Mouse (Mus musculus) left cerebral cortex, adult 2 months (tissue): ENCODE data around the gene Pycr2. TPM values are rescaled to one million over a fixed set of nuclear protein-coding genes. Genes with fewer than 3 reads are reported as not detected.

Source experiments
- DNase-seq, 2 experiments: peaks; one replicate each; pipeline ENCODE4 v3.0.0; 2021 to 2022; ENCODE audit warnings: low spot score in 2 of 2, mixed read lengths in 1 of 2; ENCODE audit errors: extremely low spot score in 1 of 2
- H3K27ac ChIP-seq: fragments of 200-600 bp; 2 replicates; pipeline ENCODE4 v1.8.1; 2022
- H3K4me3 ChIP-seq: fragments of 200-600 bp; 2 replicates; pipeline ENCODE4 v1.8.1; 2022
- CTCF ChIP-seq: fragments of 200-600 bp; IDR thresholded peaks from 2 replicates; pipeline ENCODE4 v1.8.1; 2022; ENCODE audit warnings: antibody characterized with exemption, mild to moderate bottlenecking, moderate library complexity
- intact Hi-C: fragments of 180-260 bp; cut with DNase I; formaldehyde crosslinking; loops from one replicate; pipeline ENCODE4 v1.15.1; 2025
- long read RNA-seq, 2 experiments: library from polyadenylated mRNA; stranded (forward); transcript quantifications; one replicate each; pipeline ENCODE4 v2.0.0; 2021; ENCODE audit warnings: borderline mapping rate in 2 of 2
- total RNA-seq, 2 experiments: library from RNA; stranded (reverse); gene quantifications; 2 replicates each; pipeline ENCODE4 v1.2.3; 2021

The Pycr2 gene
- 10 to 100 TPM; 26.7 to 28.3 TPM for total RNA-seq
- long read RNA-seq, experiment 1, transcript Pycr2-201 (7 exons, 1,580 nt): major isoform, 51 of 63 reads
- long read RNA-seq, experiment 1, partial matches to known transcripts: 1 of 63 reads
- long read RNA-seq, experiment 1, other reads (novel, unspliced or antisense): 11 of 63 reads
- long read RNA-seq, experiment 2, transcript Pycr2-201 (7 exons, 1,580 nt): major isoform, 26 of 41 reads
- long read RNA-seq, experiment 2, partial matches to known transcripts: 2 of 41 reads
- long read RNA-seq, experiment 2, other reads (novel, unspliced or antisense): 12 of 41 reads

DNA sequence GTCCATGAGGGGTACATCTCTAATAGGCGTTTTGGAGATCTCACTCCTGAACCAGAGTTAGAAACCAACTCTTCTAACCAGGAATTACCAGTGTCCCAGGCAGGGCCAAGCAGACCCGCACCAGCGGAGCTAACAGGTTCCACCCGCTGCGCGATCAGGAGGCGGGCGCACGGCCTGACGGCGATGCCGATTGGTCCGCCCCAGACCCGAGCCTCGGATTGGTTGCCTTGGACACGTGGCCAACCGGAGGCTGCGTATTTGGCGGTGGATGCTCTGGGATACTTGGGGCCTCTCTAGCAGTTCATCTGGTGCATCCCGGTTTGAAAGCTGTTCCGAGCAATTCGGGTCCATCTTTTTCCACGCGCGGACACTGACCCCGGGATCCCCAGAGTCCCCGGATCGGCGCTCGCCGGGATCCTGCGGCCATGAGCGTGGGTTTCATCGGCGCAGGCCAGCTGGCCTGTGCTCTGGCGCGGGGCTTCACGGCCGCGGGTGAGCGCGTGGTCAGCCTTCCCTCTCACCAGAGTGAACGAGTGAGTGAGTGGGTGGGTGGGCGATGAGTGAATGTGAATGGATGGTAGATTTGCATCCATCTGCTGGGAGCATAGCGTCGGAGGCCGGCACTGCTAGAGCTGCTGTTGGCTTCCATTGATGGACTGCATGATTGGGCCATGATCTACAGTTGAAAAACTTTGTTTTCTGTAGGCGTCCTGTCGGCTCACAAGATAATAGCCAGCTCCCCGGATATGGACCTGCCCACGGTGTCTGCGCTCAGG, at the start of gene Pycr2:
Pycr2 (plus strand) TSS at position 255 of the 776 bp plus-strand sequence.
- peak; percentile 93 to 94 for DNase-seq
- H3K4me3 ChIP-seq: peak within 1 kb of the TSS; percentile 81
- intact Hi-C loops: no loop called here
- H3K27ac ChIP-seq: peak within 1 kb of the TSS; percentile 88
- TF ChIP-seq CTCF: no peak

DNA sequence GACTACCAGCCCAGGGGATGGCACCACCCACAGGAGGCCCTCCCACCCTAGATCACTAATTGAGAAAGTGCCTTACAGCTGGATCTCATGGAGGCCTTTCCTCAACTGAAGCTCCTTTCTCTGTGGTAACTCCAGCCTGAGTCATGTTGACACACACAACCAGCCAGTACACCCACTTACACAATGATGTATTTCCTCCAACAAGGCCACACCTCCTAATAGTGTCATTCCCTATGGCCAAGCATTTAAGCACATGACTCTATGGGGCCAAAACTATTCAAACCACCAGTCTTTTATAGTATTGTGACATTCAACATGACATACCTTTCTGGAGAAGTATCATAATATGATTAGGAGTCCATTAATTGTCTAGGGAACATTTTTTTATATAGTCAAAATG, 45.3 kb upstream of the Pycr2 start:
- Histone ChIP-seq H3K27ac (no peak overlapping the region), H3K4me3 (no peak overlapping the region)
- no peak for TF ChIP-seq CTCF
- DNase-seq: no peak
- intact Hi-C loops: no loop called here

DNA sequence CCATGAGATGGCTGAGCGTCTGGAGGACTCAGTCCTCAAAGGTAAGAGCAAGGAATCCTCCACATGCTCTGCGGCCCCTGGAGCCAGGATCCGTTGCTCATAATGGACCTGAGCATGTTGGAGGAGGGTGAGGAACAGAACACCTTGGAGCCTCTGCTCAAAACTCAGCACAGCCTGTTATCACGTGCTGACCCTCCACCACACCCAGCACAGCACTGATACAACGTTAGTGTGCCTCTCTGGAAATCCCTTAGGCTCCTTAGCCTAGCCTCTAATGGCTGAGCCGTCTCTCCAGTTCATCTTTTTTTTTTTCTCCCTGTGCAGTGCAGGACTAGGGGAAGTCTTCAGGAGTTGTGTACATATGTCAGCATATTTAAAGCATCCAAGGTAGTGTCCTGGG, 44.1 kb upstream of the Pycr2 start:
- DNase-seq: no peak
- no peak overlapping the region for H3K27ac ChIP-seq
- intact Hi-C loops: no loop called here
- no peak overlapping the region for H3K4me3 ChIP-seq
- no peak for TF ChIP-seq CTCF

DNA sequence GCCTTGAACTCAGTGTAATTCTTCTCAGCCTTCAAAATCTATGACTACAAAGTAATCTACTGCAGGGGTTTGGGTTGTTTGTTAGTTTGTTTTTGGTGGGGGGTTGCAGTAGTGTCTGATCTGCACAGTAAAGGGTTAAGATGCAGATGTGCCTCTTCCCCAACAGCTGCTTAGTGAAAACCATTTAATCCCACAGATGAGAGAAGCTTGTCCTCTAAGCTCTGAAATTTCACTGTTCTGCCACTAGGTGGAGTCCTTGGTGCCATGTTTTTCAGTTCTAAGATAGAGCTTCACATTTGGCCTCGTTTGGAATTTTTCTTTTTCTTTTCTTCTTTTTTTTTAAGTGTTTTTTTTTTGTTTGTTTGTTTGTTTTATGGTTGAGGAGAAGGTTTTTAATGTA, 40.5 kb upstream of the Pycr2 start:
- no peak for DNase-seq
- Histone ChIP-seq H3K4me3 (no peak overlapping the region), H3K27ac (no peak overlapping the region)
- intact Hi-C loops: no loop called here
- TF ChIP-seq CTCF: peak; percentile 87

DNA sequence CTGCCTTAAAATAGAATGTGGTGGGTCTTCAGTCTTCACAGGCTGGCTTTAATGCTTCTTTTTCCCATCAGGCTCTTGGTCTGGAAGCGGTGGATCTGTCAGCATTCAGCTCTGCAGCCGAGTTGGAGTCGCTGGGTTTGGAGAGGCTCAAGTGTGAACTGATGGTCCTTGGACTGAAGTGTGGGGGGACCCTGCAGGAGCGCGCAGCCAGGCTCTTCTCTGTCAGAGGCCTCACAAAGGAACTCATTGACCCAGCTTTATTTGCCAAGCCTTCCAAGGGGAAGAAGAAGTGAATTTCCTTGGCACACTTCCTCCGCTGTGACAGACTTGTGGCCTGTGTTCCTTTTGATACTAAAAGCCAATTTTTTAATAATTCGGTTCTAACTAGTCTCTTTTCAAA, 38.1 kb upstream of the Pycr2 start:
- intact Hi-C loops: no loop called here
- no peak for DNase-seq
- Histone ChIP-seq H3K27ac (no peak overlapping the region), H3K4me3 (no peak overlapping the region)
- TF ChIP-seq CTCF: no peak

DNA sequence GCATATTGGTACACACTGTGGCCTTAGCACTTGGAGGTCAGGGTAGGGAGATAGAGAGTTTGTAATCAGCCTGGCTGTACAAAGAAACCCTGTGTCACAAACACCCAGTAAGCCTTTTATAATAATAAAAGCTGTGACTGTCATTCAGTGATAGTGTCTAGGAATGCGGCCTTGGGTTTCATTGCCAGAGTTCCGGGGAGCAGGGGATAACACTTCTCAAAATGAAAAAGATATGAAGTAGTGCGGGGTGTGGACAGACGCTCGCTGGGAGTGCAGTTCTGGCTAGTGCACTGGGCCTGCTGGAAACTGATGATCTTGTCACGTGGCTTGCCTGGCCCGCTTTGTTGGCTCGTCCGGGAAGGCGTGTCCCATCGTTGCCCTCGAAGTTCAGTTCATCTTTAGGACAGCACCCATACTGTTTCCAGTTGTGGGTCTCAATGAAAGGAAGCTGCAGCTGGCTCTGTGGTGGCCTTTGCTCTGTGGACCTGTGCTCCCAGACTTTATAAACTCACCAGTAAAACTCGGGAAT, 33.9 kb upstream of the Pycr2 start:
- TF ChIP-seq CTCF: no peak

DNA sequence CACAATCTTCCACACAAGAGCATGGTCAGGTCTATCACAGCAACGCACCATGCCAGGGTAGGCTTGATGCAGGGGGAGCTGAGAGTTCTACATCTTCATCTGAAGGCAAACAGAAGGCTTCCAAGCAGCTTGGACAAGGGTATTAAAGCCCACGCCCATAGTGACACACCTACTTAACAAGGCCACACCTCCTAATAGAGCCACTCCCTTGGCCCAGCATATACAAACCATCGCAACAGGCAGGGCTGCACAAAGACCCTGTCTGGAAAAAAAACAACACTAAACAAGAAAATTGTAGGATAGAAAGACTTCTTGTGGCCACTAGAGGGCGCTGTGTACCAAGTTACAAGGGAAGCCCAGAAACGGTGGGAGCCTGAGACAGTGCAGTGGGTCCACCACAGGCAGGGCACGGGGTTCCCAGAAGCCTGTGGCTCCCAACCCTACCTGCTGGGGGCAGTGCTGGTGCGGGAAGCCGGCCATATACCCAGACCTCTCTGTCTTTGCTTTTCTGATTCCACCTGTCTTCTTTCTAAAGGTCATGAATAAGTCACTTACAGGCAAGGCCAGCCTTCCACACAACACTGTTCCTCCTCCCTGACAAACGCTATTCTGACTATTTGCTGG, 30.1 kb upstream of the Pycr2 start:
- Histone ChIP-seq H3K4me3 (no peak overlapping the region), H3K27ac (no peak overlapping the region)
- TF ChIP-seq CTCF: peak; percentile 62
- intact Hi-C loops: no loop called here
- no peak for DNase-seq

More for the DNA sequence above, 33.9 kb upstream of the Pycr2 start:
- no peak for DNase-seq
- Histone ChIP-seq H3K4me3 (no peak overlapping the region), H3K27ac (no peak overlapping the region)
- intact Hi-C loops: no loop called here

DNA sequence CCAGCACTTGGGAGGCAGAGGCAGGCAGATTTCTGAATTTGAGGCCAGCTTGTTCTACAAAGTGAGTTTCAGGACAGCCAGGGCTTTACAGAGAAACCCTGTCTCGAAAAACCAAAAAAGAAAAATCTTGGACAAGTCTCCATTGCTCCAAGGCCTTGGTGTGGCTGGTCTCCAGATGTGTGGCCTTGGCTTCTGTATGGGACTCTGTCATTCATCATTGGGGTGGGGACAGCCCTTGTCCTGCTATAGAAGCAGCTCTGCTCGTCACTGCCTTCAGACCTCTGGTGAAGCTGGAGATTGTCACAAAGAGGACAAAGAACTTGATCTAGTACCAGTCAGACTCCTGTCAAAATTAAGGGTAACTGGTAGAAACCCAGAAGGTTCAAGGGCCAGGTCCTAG, 29.5 kb upstream of the Pycr2 start:
- TF ChIP-seq CTCF: no peak
- no peak overlapping the region for H3K4me3 ChIP-seq
- no peak for DNase-seq
- no peak overlapping the region for H3K27ac ChIP-seq
- intact Hi-C loops: no loop called here

DNA sequence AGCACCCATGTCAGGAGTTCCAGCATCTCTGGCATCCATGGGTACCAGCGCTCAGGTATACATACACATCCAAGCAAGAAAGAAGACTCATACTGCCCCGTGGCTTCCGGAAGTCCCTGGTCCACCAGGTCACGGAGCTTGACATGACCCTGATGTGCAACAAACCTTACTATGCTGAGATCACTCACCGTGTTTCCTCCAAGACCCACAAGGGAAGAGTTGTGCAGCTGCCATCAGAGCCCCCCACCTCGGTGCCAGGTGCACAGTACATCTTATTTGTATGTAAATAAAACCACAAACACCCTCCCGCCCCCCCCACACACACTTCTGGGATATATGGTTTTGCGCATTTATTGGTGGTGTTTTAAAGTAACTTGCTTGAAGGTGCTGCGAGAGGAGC, 29.0 kb upstream of the Pycr2 start:
- Histone ChIP-seq H3K4me3 (no peak overlapping the region), H3K27ac (no peak overlapping the region)
- DNase-seq: no peak
- no peak for TF ChIP-seq CTCF
- intact Hi-C loops: no loop called here

DNA sequence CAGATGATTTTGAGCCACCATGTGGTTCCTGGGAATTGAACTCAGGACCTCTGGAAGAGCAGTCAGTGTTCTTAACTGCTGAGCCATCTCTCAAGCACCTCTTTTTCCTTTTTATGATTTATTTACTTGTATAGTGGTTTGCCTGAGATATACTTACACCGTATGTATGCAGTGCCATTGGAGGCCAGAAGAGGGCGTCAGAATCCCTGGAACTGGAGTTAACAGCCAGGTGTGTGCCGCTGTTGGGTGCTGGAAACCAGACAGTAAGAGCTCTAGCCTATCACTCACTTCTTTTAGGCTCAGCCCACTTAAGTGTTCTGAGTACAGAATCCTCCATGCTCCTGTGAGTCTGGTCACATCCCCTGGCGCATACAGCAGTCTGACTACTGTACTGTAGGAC, 26.6 kb upstream of the Pycr2 start:
- Histone ChIP-seq H3K27ac (no peak overlapping the region), H3K4me3 (no peak overlapping the region)
- no peak for DNase-seq
- no peak for TF ChIP-seq CTCF
- intact Hi-C loops: no loop called here

DNA sequence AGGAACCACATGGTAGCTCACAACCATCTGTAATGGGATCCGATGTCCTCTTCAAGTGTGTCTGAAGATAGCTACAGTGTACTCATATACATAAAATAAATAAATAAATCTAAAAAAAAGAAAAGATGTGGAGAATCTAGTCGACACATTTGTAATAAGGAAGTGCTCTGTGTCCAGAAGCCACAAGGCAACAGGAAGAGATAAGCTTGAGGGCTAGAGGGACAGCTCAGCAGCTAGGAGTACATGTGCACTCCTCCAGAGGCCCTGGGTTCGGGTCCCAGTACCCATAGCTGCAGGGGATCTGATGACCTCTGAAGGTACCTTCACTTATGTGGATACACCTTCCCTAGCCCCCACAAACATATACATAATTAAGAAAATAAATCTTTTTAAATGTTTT, 22.3 kb upstream of the Pycr2 start:
- DNase-seq: no peak

DNA sequence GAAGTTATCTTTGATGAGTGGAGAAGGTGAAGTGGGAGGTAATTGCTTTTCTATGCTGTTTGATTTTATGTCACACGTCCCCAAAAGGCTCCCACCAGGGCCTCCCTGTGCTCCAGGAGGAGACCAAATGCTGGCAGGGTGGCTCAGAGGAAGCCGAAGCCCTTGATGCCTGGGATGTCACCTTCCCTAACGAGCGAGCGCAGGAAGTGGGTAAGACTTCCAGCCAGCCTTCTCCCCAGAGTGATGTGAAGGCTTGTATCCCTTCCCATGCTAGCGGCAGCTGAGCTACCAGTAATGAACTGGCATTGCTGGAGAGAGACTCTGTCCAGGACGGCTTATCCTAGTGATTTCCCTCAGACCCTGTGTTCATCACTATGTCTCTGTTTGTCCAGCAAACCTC, 20.4 kb upstream of the Pycr2 start:
- Histone ChIP-seq H3K4me3 (no peak overlapping the region), H3K27ac (no peak overlapping the region)
- intact Hi-C loops: no loop called here
- TF ChIP-seq CTCF: no peak
- DNase-seq: no peak

More for the DNA sequence above, 22.3 kb upstream of the Pycr2 start:
- intact Hi-C loops: no loop called here
- no peak overlapping the region for H3K4me3 ChIP-seq
- no peak for TF ChIP-seq CTCF
- H3K27ac ChIP-seq: no peak overlapping the region
